Mouse (Mus musculus): ENCODE data around the gene Greb1. TPM values are rescaled to one million over a fixed set of nuclear protein-coding genes. Genes with fewer than 3 reads are reported as not detected.

Gene Greb1
- total RNA-seq, 1 experiment, result 3.2 TPM

GRCm38 (mm10) chr12:16753110-16753509 lies 47.6 kb downstream of the Greb1 start:
- DNase-seq (ENCODE audit: low read depth, low spot score), result no peak
- Histone ChIP-seq H3K4me3 (ENCODE audit: insufficient read depth in 1 of 2, low read depth in 1 of 2, low read length in 2 of 2, poor library complexity in 1 of 2, severe bottlenecking in 1 of 2) (no peak overlapping the region), H3K9me3 (ENCODE audit: control insufficient read depth, insufficient read depth, low read depth, low read length) (no peaks in the 10 kb centered on the region), H3K4me1 (ENCODE audit: control insufficient read depth in 2 of 2, insufficient read depth in 2 of 2, low read length in 2 of 2, poor library complexity in 1 of 2) (peaks cover 0 to 9% of the 10 kb centered on the region in 2 experiments; a peak in 1 of 4 replicates), H3K9ac (ENCODE audit: insufficient read depth, low read depth, low read length, poor library complexity, severe bottlenecking) (no peak overlapping the region), H3K27ac (ENCODE audit: insufficient read depth, low read depth, low read length, poor library complexity, severe bottlenecking) (no peak overlapping the region), H3K36me3 (ENCODE audit: control insufficient read depth, insufficient read depth, low read length, poor library complexity, severe bottlenecking) (no peaks in the 10 kb centered on the region)
- in situ Hi-C loops (cut with MboI; ENCODE audit: low sequenced_read_pairs in 2 of 2, unreplicated experiment in 2 of 2), result no loop called here
- TF ChIP-seq ZC3H11A (IDR thresholded peaks at IDR 0.05; ENCODE audit: borderline replicate concordance, low read depth, low read length) (no peak), MAFK (IDR thresholded peaks at IDR 0.05; ENCODE audit: insufficient read depth, low read depth, low read length) (no peak), HCFC1 (IDR thresholded peaks at IDR 0.05; ENCODE audit: borderline replicate concordance, insufficient read depth, low read length) (no peak), CHD2 (IDR thresholded peaks at IDR 0.05; ENCODE audit: low read depth, low read length) (no peak), ZNF384 (IDR thresholded peaks at IDR 0.05; ENCODE audit: low read depth, low read length) (no peak)

GRCm38 (mm10) chr12:16752236-16752840 lies 48.3 kb downstream of the Greb1 start:
- in situ Hi-C loops (cut with MboI; ENCODE audit: low sequenced_read_pairs in 2 of 2, unreplicated experiment in 2 of 2), result no loop called here
- DNase-seq (ENCODE audit: low read depth, low spot score), result no peak
- Histone ChIP-seq H3K36me3 (ENCODE audit: control insufficient read depth, insufficient read depth, low read length, poor library complexity, severe bottlenecking) (no peaks in the 10 kb centered on the region), H3K9me3 (ENCODE audit: control insufficient read depth, insufficient read depth, low read depth, low read length) (no peaks in the 10 kb centered on the region), H3K9ac (ENCODE audit: insufficient read depth, low read depth, low read length, poor library complexity, severe bottlenecking) (no peak overlapping the region), H3K4me3 (ENCODE audit: insufficient read depth in 1 of 2, low read depth in 1 of 2, low read length in 2 of 2, poor library complexity in 1 of 2, severe bottlenecking in 1 of 2) (no peak overlapping the region), H3K4me1 (ENCODE audit: control insufficient read depth in 2 of 2, insufficient read depth in 2 of 2, low read length in 2 of 2, poor library complexity in 1 of 2) (peaks cover 0 to 9% of the 10 kb centered on the region in 2 experiments; a peak in 1 of 4 replicates), H3K27ac (ENCODE audit: insufficient read depth, low read depth, low read length, poor library complexity, severe bottlenecking) (no peak overlapping the region; the same call in 1 of the 2 replicates)
- no peak for TF ChIP-seq ZC3H11A (IDR thresholded peaks at IDR 0.05; ENCODE audit: borderline replicate concordance, low read depth, low read length)

- Histone ChIP-seq H3K27ac (ENCODE audit: insufficient read depth, low read depth, low read length, poor library complexity, severe bottlenecking) (no peak overlapping the region), H3K9ac (ENCODE audit: insufficient read depth, low read depth, low read length, poor library complexity, severe bottlenecking) (no peak overlapping the region), H3K4me1 (ENCODE audit: control insufficient read depth in 2 of 2, insufficient read depth in 2 of 2, low read length in 2 of 2, poor library complexity in 1 of 2) (peaks cover 0 to 9% of the 10 kb centered on the region in 2 experiments; a peak in 1 of 4 replicates), H3K4me3 (ENCODE audit: insufficient read depth in 1 of 2, low read depth in 1 of 2, low read length in 2 of 2, poor library complexity in 1 of 2, severe bottlenecking in 1 of 2) (no peak overlapping the region), H3K9me3 (ENCODE audit: control insufficient read depth, insufficient read depth, low read depth, low read length) (no peaks in the 10 kb centered on the region), H3K36me3 (ENCODE audit: control insufficient read depth, insufficient read depth, low read length, poor library complexity, severe bottlenecking) (no peaks in the 10 kb centered on the region)
- in situ Hi-C loops (cut with MboI; ENCODE audit: low sequenced_read_pairs in 2 of 2, unreplicated experiment in 2 of 2), result no loop called here
- TF ChIP-seq MAFK (IDR thresholded peaks at IDR 0.05; ENCODE audit: insufficient read depth, low read depth, low read length) (no peak), CHD2 (IDR thresholded peaks at IDR 0.05; ENCODE audit: low read depth, low read length) (no peak), HCFC1 (IDR thresholded peaks at IDR 0.05; ENCODE audit: borderline replicate concordance, insufficient read depth, low read length) (no peak), ZC3H11A (IDR thresholded peaks at IDR 0.05; ENCODE audit: borderline replicate concordance, low read depth, low read length) (no peak), ZNF384 (IDR thresholded peaks at IDR 0.05; ENCODE audit: low read depth, low read length) (no peak)
- no peak for DNase-seq (ENCODE audit: low read depth, low spot score)
Measured at GRCm38 (mm10) chr12:16751609-16752008, 49.1 kb downstream of the Greb1 start.

- Histone ChIP-seq H3K36me3 (ENCODE audit: control insufficient read depth, insufficient read depth, low read length, poor library complexity, severe bottlenecking) (no peaks in the 10 kb centered on the region), H3K27ac (ENCODE audit: insufficient read depth, low read depth, low read length, poor library complexity, severe bottlenecking) (no peak overlapping the region), H3K4me1 (ENCODE audit: control insufficient read depth in 2 of 2, insufficient read depth in 2 of 2, low read length in 2 of 2, poor library complexity in 1 of 2) (no peaks in the 10 kb centered on the region), H3K9ac (ENCODE audit: insufficient read depth, low read depth, low read length, poor library complexity, severe bottlenecking) (no peak overlapping the region), H3K9me3 (ENCODE audit: control insufficient read depth, insufficient read depth, low read depth, low read length) (no peaks in the 10 kb centered on the region), H3K4me3 (ENCODE audit: insufficient read depth in 1 of 2, low read depth in 1 of 2, low read length in 2 of 2, poor library complexity in 1 of 2, severe bottlenecking in 1 of 2) (no peak overlapping the region)
- in situ Hi-C loops (cut with MboI; ENCODE audit: low sequenced_read_pairs in 2 of 2, unreplicated experiment in 2 of 2), result no loop called here
- DNase-seq (ENCODE audit: low read depth, low spot score), result no peak
- no peak for TF ChIP-seq HCFC1 (IDR thresholded peaks at IDR 0.05; ENCODE audit: borderline replicate concordance, insufficient read depth, low read length)
- no peak for TF ChIP-seq ZNF384 (IDR thresholded peaks at IDR 0.05; ENCODE audit: low read depth, low read length)
- no peak for TF ChIP-seq CHD2 (IDR thresholded peaks at IDR 0.05; ENCODE audit: low read depth, low read length)
- TF ChIP-seq ZC3H11A (IDR thresholded peaks at IDR 0.05; ENCODE audit: borderline replicate concordance, low read depth, low read length), result no peak
- no peak for TF ChIP-seq MAFK (IDR thresholded peaks at IDR 0.05; ENCODE audit: insufficient read depth, low read depth, low read length)
Measured at GRCm38 (mm10) chr12:16740059-16740458, 60.6 kb downstream of the Greb1 start.

- Histone ChIP-seq H3K36me3 (ENCODE audit: control insufficient read depth, insufficient read depth, low read length, poor library complexity, severe bottlenecking) (0 out of 2 replicates have a peak, but pooled peaks cover 1% of the 10 kb centered on the region), H3K9ac (ENCODE audit: insufficient read depth, low read depth, low read length, poor library complexity, severe bottlenecking) (no peak overlapping the region), H3K4me1 (ENCODE audit: control insufficient read depth in 2 of 2, insufficient read depth in 2 of 2, low read length in 2 of 2, poor library complexity in 1 of 2) (no peaks in the 10 kb centered on the region; a peak in 1 of 4 replicates), H3K4me3 (ENCODE audit: insufficient read depth in 1 of 2, low read depth in 1 of 2, low read length in 2 of 2, poor library complexity in 1 of 2, severe bottlenecking in 1 of 2) (no peak overlapping the region), H3K27ac (ENCODE audit: insufficient read depth, low read depth, low read length, poor library complexity, severe bottlenecking) (no peak overlapping the region), H3K9me3 (ENCODE audit: control insufficient read depth, insufficient read depth, low read depth, low read length) (no peaks in the 10 kb centered on the region)
- in situ Hi-C loops (cut with MboI; ENCODE audit: low sequenced_read_pairs in 2 of 2, unreplicated experiment in 2 of 2), result no loop called here
- DNase-seq (ENCODE audit: low read depth, low spot score), result no peak
- TF ChIP-seq MAFK (IDR thresholded peaks at IDR 0.05; ENCODE audit: insufficient read depth, low read depth, low read length) (no peak), ZNF384 (IDR thresholded peaks at IDR 0.05; ENCODE audit: low read depth, low read length) (no peak), HCFC1 (IDR thresholded peaks at IDR 0.05; ENCODE audit: borderline replicate concordance, insufficient read depth, low read length) (no peak), CHD2 (IDR thresholded peaks at IDR 0.05; ENCODE audit: low read depth, low read length) (no peak), ZC3H11A (IDR thresholded peaks at IDR 0.05; ENCODE audit: borderline replicate concordance, low read depth, low read length) (no peak)
Measured at GRCm38 (mm10) chr12:16737266-16737665, 63.4 kb downstream of the Greb1 start.
